Mouse (Mus musculus): Measurements from ENCODE around the gene Pik3ca. TPM values are rescaled to one million over a fixed set of nuclear protein-coding genes. Genes with fewer than 3 reads are reported as not detected.

The Pik3ca gene
- polyA plus RNA-seq, 1 experiment = 8.7 TPM

DNA sequence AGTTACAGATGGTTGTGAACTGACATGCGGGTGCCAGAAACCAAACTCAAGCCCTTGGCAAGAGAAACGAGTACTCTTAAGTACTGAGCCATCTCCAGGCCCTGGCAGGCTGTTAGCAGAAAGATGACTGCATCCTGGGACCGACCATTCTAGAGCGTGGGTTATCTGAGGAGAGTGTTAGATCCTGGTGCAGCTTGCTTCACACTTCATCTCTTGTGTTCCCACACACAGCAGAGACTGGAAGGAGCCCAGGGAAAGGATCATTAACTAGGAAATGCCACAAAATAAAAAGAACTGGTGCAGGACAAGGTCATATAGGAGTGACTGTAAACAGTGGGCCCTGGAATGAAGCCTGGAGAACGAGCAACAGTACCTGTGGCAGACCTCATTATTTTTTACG is 73.6 kb downstream of the Pik3ca start:
- Histone ChIP-seq H3K4me1 (ENCODE audit: control insufficient read depth, insufficient read depth, low read length) (no peaks in the 10 kb centered on the region), H3K27ac (ENCODE audit: control insufficient read depth, insufficient read depth, low read depth, low read length, poor library complexity) (no peak overlapping the region), H3K4me3 (replicated peaks; ENCODE audit: control insufficient read depth, low read depth, low read length) (no peak overlapping the region)
- no peak for TF ChIP-seq CTCF (IDR thresholded peaks at IDR 0.05; ENCODE audit: control insufficient read depth, insufficient read depth, low read length)
- TF ChIP-seq POLR2A (IDR thresholded peaks at IDR 0.05; ENCODE audit: borderline replicate concordance, control insufficient read depth, low read depth, low read length) = no peak
- WGBS = 69% methylated on average over 6 of the region's 6 CpGs

DNA sequence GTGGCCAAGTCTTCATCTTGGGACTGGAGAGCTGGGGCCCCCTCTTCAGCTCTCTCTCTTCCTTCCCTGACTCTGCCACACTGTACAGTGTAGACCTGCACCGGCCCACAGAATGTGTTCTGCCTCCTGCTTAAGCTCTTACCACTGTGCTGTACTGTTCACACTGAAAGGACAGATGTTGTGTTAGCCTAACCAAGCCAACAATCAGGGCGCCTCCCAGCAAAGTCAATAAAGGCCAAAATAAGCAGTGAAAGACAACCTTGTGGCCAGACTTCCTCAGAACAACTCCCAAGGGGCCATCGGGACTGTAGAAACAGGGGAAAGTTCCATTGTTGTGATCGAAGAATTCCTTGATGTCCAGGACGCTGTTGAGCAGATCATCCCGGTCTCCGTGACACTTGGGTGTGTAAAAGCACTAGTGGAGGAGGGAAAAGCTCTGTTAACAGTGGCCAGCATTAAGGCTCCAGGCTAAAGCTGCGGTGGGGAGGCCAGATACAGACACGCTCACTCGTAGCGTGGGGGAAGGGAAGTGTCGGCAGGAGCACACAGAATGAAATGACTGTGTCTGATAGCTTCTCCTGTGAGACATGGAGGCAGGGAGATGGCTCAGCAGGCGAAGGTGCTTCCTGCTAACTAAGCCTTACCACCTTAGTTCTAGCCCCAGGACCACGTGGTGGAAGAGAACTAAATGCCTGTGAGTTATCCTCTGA is 74.9 kb downstream of the Pik3ca start:
- TF ChIP-seq CTCF (IDR thresholded peaks at IDR 0.05; ENCODE audit: control insufficient read depth, insufficient read depth, low read length) (no peak), POLR2A (IDR thresholded peaks at IDR 0.05; ENCODE audit: borderline replicate concordance, control insufficient read depth, low read depth, low read length) (no peak)
- 67% methylated on average over 14 of the region's 14 CpGs for WGBS
- no peak overlapping the region for H3K27ac ChIP-seq (ENCODE audit: control insufficient read depth, insufficient read depth, low read depth, low read length, poor library complexity)
- H3K4me1 ChIP-seq (ENCODE audit: control insufficient read depth, insufficient read depth, low read length) = no peaks in the 10 kb centered on the region
- H3K4me3 ChIP-seq (replicated peaks; ENCODE audit: control insufficient read depth, low read depth, low read length) = no peak overlapping the region

DNA sequence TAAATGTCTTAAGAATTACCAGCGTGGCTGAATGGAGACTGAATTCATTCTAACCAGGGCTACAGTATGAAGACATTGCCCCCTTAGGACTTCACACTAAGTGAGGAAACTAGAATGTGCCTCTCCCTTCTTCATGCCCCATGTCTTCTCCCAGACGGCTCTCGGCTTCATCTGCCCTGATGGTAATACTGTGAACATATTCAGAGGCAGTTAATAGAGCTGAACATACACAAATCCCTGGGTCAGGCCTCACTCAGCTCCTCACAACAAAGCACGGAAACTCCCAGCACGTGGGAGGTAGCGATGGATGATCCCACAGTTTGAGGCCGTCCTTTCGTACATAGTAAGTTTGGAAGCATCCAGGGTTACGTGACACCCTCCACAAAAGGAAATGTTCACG is 75.7 kb downstream of the Pik3ca start:
- no peak for TF ChIP-seq POLR2A (IDR thresholded peaks at IDR 0.05; ENCODE audit: borderline replicate concordance, control insufficient read depth, low read depth, low read length)
- TF ChIP-seq CTCF (IDR thresholded peaks at IDR 0.05; ENCODE audit: control insufficient read depth, insufficient read depth, low read length) = no peak
- no peaks in the 10 kb centered on the region for H3K4me1 ChIP-seq (ENCODE audit: control insufficient read depth, insufficient read depth, low read length)
- H3K27ac ChIP-seq (ENCODE audit: control insufficient read depth, insufficient read depth, low read depth, low read length, poor library complexity) = no peak overlapping the region
- WGBS = 84% methylated on average over 10 of the region's 10 CpGs
- no peak overlapping the region for H3K4me3 ChIP-seq (replicated peaks; ENCODE audit: control insufficient read depth, low read depth, low read length)

DNA sequence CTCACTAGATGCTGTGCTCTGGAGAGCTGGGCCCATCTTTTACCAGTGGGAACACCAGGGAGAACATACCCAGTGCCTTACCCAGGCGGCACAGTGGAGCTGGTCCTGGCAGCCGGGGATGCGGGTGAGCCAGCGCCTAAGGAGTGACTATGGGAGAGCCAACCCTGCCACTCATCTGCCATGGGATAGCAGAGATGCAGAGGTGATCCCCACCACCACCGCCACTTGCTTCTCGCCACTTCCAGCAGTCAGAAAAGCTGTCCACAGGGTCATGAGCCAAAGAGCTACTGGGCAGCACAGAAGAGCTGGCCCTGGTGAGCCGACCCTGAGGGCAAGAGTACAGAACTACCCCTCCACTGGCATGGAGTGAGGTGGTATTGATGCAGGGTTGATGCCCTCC is 82.5 kb downstream of the Pik3ca start:
- no peak overlapping the region; the same call in 1 of the 2 replicates for H3K27ac ChIP-seq (ENCODE audit: control insufficient read depth, insufficient read depth, low read depth, low read length, poor library complexity)
- H3K4me1 ChIP-seq (ENCODE audit: control insufficient read depth, insufficient read depth, low read length) = no peaks in the 10 kb centered on the region
- 84% methylated on average over 7 of the region's 7 CpGs for WGBS
- no peak for TF ChIP-seq POLR2A (IDR thresholded peaks at IDR 0.05; ENCODE audit: borderline replicate concordance, control insufficient read depth, low read depth, low read length)
- no peak for TF ChIP-seq CTCF (IDR thresholded peaks at IDR 0.05; ENCODE audit: control insufficient read depth, insufficient read depth, low read length)
- no peak overlapping the region for H3K4me3 ChIP-seq (replicated peaks; ENCODE audit: control insufficient read depth, low read depth, low read length)

DNA sequence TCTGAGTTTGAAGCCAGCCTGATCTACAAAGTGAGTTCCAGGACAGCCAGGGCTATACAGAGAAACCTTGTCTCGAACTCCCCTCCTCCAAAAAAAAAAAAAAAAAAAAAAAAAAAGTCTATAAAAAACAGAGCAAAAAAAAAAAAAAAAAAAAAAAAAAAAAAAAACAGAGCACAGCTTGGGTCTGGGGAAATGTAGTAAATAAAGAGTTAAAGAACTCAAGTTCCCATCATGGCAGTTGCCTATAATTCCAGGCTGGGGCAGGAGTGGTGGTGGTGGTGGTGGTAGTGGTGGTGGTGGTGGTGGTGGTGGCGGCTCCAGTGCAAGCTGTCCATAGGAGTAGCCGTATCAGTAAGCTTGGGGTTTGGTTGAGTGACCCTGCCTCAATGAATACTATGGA is 85.6 kb downstream of the Pik3ca start:
- Histone ChIP-seq H3K4me3 (replicated peaks; ENCODE audit: control insufficient read depth, low read depth, low read length) (no peak overlapping the region), H3K4me1 (ENCODE audit: control insufficient read depth, insufficient read depth, low read length) (no peaks in the 10 kb centered on the region), H3K27ac (ENCODE audit: control insufficient read depth, insufficient read depth, low read depth, low read length, poor library complexity) (no peak overlapping the region)
- TF ChIP-seq CTCF (IDR thresholded peaks at IDR 0.05; ENCODE audit: control insufficient read depth, insufficient read depth, low read length) (no peak), POLR2A (IDR thresholded peaks at IDR 0.05; ENCODE audit: borderline replicate concordance, control insufficient read depth, low read depth, low read length) (no peak)
- 76% methylated on average over 3 of the region's 3 CpGs for WGBS

DNA sequence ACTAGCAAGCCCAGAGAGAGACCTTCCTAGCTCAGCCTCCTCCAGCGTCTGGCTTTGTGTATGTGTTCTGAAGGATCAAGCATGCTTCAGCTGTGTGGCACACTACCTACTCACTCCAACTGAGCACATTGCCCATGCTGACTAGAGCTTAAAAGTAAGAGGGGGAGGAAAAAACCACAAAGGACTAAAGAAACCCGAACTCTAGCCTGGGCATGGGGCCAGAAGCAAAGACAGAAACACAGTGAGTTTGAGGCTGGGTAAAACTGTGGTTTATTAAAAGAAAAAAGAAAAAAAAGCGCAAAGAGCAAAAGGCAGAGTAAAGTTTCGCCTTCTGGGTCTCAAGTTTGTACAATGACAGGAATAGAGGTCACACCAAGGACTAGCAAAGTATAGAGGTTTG is 89.1 kb downstream of the Pik3ca start:
- H3K4me3 ChIP-seq (replicated peaks; ENCODE audit: control insufficient read depth, low read depth, low read length) = no peak overlapping the region
- H3K27ac ChIP-seq (ENCODE audit: control insufficient read depth, insufficient read depth, low read depth, low read length, poor library complexity) = no peak overlapping the region
- 36% methylated on average over 4 of the region's 4 CpGs for WGBS
- H3K4me1 ChIP-seq (ENCODE audit: control insufficient read depth, insufficient read depth, low read length) = no peaks in the 10 kb centered on the region
- TF ChIP-seq CTCF (IDR thresholded peaks at IDR 0.05; ENCODE audit: control insufficient read depth, insufficient read depth, low read length) (no peak), POLR2A (IDR thresholded peaks at IDR 0.05; ENCODE audit: borderline replicate concordance, control insufficient read depth, low read depth, low read length) (no peak)

DNA sequence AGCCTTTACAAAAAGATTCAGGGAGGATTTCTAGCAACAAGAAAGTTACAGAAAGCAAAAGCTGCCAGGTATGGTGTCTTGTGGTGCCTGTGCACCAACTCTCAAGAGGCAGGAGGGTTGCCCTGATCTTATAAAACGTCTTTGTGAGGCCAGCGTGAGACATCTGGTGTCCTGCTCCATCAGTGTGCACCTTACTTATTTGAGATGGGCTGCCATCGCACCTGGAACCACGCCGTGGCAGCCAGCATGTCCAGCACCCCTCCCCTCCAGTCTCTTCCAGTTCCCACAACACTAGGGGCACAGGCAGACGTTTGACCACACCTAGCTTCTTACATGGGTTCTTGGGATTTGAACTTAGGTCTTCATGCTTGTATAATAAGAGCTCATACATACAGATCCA is 90.7 kb downstream of the Pik3ca start:
- Histone ChIP-seq H3K27ac (ENCODE audit: control insufficient read depth, insufficient read depth, low read depth, low read length, poor library complexity) (no peak overlapping the region), H3K4me1 (ENCODE audit: control insufficient read depth, insufficient read depth, low read length) (no peaks in the 10 kb centered on the region), H3K4me3 (replicated peaks; ENCODE audit: control insufficient read depth, low read depth, low read length) (no peak overlapping the region)
- TF ChIP-seq CTCF (IDR thresholded peaks at IDR 0.05; ENCODE audit: control insufficient read depth, insufficient read depth, low read length) (no peak), POLR2A (IDR thresholded peaks at IDR 0.05; ENCODE audit: borderline replicate concordance, control insufficient read depth, low read depth, low read length) (no peak)
- 72% methylated on average over 6 of the region's 6 CpGs for WGBS

DNA sequence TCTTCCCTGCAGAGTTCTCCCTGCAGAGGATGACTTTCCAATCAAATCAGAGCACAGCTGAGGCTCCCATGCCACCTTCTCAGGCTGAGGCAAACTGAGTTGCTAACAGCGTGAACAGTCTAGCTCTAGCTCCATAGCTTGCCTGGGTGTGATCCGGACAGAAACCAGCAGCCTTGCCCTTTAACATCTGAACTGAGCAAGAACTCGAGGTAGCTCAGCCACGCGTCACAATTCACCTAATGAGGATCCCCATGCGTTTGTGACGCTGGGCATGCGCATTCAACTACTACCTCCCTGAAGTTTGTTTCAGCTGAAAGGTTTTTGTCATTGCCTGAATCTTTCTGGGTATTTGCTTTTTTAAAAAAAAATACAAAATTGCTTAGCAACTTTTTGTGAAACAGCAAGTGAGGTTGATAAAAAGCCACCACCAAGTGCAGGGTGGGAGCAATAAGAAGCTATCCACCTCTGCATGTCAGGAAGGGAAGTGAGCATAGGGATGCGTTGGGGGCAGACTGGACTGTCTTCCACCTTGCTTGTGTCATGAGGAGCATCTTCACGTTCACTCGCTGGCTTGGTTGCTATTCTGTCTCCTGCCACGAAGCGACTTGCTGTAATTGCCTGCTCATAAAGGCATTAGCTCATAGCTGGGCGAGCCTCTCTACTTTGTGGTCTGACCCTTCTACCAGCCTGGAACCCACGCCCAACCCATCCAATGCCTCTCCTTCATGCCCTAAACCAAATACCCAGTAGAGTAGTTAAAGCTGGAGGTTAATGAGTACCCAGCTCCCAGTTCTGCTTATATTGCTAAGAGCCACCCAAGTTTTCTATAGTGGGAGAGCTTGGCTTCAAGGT is 92.8 kb downstream of the Pik3ca start:
- no peak overlapping the region for H3K4me3 ChIP-seq (replicated peaks; ENCODE audit: control insufficient read depth, low read depth, low read length)

More for the DNA sequence above, 92.8 kb downstream of the Pik3ca start:
- no peak for TF ChIP-seq CTCF (IDR thresholded peaks at IDR 0.05; ENCODE audit: control insufficient read depth, insufficient read depth, low read length)
- TF ChIP-seq POLR2A (IDR thresholded peaks at IDR 0.05; ENCODE audit: borderline replicate concordance, control insufficient read depth, low read depth, low read length) = no peak
- H3K27ac ChIP-seq (ENCODE audit: control insufficient read depth, insufficient read depth, low read depth, low read length, poor library complexity) = peak overlapping the region; percentile 50
- WGBS = 69% methylated on average over 15 of the region's 15 CpGs
- no peaks in the 10 kb centered on the region; the same call in 1 of the 2 replicates for H3K4me1 ChIP-seq (ENCODE audit: control insufficient read depth, insufficient read depth, low read length)
